Mouse (Mus musculus) heart, embryonic 12.5 days (tissue): ENCODE results near the gene Hist1h2br. TPM values are rescaled to one million over a fixed set of nuclear protein-coding genes. Genes with fewer than 3 reads are reported as not detected.

ENCODE experiments used
- microRNA-seq: library from miRNA; unstranded; fragments of <30 nt; microRNA quantifications from one replicate; pipeline ENCODE4, GENCODE M21; 2017
- polyA plus RNA-seq: library from polyadenylated mRNA; unstranded; fragments of >200 nt; fragmentation: Nextera tagmentation; extraction: Ambion mirVana; gene quantifications from 2 replicates; pipeline ENCODE4 v1.2.1, GENCODE M21; 2016

Hist1h2br gene
- polyA plus RNA-seq, 1 experiment from 2014 or later, result 8.1 TPM

Small RNA genes within 50 kb of the gene (microRNA-seq; reads per million reads assigned to microRNA genes)
- gene Gm19658, result not detected
- gene Gm44346, result not detected
- not detected for gene Gm44466

Other genes with a start within 250 kb of the Hist1h2br start
- gene Olfr1362, start 219.7 kb upstream of the Hist1h2br start, polyA plus RNA-seq, result not detected in 2 replicates
- gene Olfr11, start 191.2 kb upstream of the Hist1h2br start, polyA plus RNA-seq, result not detected in 2 replicates
- not detected in 2 replicates for gene Olfr1361, start 170.4 kb upstream of the Hist1h2br start, polyA plus RNA-seq
- gene Olfr1360, start 156.3 kb upstream of the Hist1h2br start, polyA plus RNA-seq, result not detected in 2 replicates
- not detected in 2 replicates for gene Olfr1359, start 135.6 kb upstream of the Hist1h2br start, polyA plus RNA-seq
- gene Hist1h2bl, start 117.6 kb upstream of the Hist1h2br start, polyA plus RNA-seq, result 0.91 TPM in 1 of 2 replicates, not detected in the other
- gene Hist1h2ai, start 117.3 kb upstream of the Hist1h2br start, polyA plus RNA-seq, result 5.4 and 6.6 TPM in 2 replicates
- gene Hist1h3h, start 116.1 kb upstream of the Hist1h2br start, polyA plus RNA-seq, result 2.0 TPM in 2 replicates
- gene Hist1h2bm, start 111.7 kb upstream of the Hist1h2br start, polyA plus RNA-seq, result 1.4 and 2.5 TPM in 2 replicates
- 0.31 and 0.68 TPM in 2 replicates for gene Hist1h4j, start 98.7 kb upstream of the Hist1h2br start, polyA plus RNA-seq
- gene Hist1h4k, start 83.2 kb upstream of the Hist1h2br start, polyA plus RNA-seq, result 0.80 TPM in 1 of 2 replicates, not detected in the other
- 7.0 and 11.4 TPM in 2 replicates for gene Hist1h2ak, start 79.9 kb upstream of the Hist1h2br start, polyA plus RNA-seq
- 1.1 and 2.1 TPM in 2 replicates for gene Hist1h2bn, start 79.6 kb upstream of the Hist1h2br start, polyA plus RNA-seq
- gene Hist1h1b, start 53.1 kb upstream of the Hist1h2br start, polyA plus RNA-seq, result 12.4 and 12.5 TPM in 2 replicates
- gene Hist1h3i, start 50.4 kb upstream of the Hist1h2br start, polyA plus RNA-seq, result 54.7 and 68.0 TPM in 2 replicates
- gene Hist1h2an, start 46.5 kb upstream of the Hist1h2br start, polyA plus RNA-seq, result 1.3 and 6.2 TPM in 2 replicates
- 1.3 and 1.4 TPM in 2 replicates for gene Hist1h2bp, start 46.3 kb upstream of the Hist1h2br start, polyA plus RNA-seq
- gene Hist1h2bq, start 23.5 kb upstream of the Hist1h2br start, polyA plus RNA-seq, result 8.4 and 12.7 TPM in 2 replicates
- gene Hist1h2ao, start 23.3 kb upstream of the Hist1h2br start, polyA plus RNA-seq, result 2.6 TPM in 1 of 2 replicates, not detected in the other
- not detected in 2 replicates for gene Hist1h4m, start 22.0 kb upstream of the Hist1h2br start, polyA plus RNA-seq
- gene Hist1h4n, start 1.5 kb upstream of the Hist1h2br start, polyA plus RNA-seq, result 8.4 and 15.5 TPM in 2 replicates
- 2,122 and 2,141 TPM in 2 replicates for gene Hist1h2ap, start 236 bp upstream of the Hist1h2br start, polyA plus RNA-seq
- gene Zfp184, start 111.4 kb downstream of the Hist1h2br start, polyA plus RNA-seq, result 7.5 and 8.3 TPM in 2 replicates
- 0.13 and 0.14 TPM in 2 replicates for gene Pom121l2, start 147.5 kb downstream of the Hist1h2br start, polyA plus RNA-seq
- 0.17 and 0.28 TPM in 2 replicates for gene Prss16, start 176.0 kb downstream of the Hist1h2br start, polyA plus RNA-seq
- gene Hist1h2ah, start 201.8 kb downstream of the Hist1h2br start, polyA plus RNA-seq, result 3.7 and 5.0 TPM in 2 replicates
- gene Hist1h2bk, start 202.1 kb downstream of the Hist1h2br start, polyA plus RNA-seq, result 2.3 and 3.6 TPM in 2 replicates
- 10.4 and 12.2 TPM in 2 replicates for gene Hist1h4i, start 207.6 kb downstream of the Hist1h2br start, polyA plus RNA-seq
- gene Hist1h2ag, start 209.2 kb downstream of the Hist1h2br start, polyA plus RNA-seq, result 11.6 and 14.5 TPM in 2 replicates
- gene Hist1h2bj, start 209.5 kb downstream of the Hist1h2br start, polyA plus RNA-seq, result 3.4 and 6.2 TPM in 2 replicates